Mouse (Mus musculus) frontal cortex, postnatal 10 days (tissue): ENCODE measurements at regions not wholly inside any gene's neighbourhood (a gene's known extent, or its start where the extent isn't known, plus 50 kb on each side); places are given as distances from the start of the nearest gene placed in this dataset.
"Not testable (repeated sequence)": the region's sequence is repeated elsewhere in the genome, so short reads cannot be mapped to it uniquely, and the experiment has no call there.

Source experiments
- DNase-seq, 2 experiments: peaks; one replicate each; pipeline ENCODE4 v3.0.0; 2022; ENCODE audit warnings: low spot score in 2 of 2, mixed read lengths in 1 of 2

- no peak for DNase-seq
These were observed 122.2 kb downstream of the Ppp1r3a start for GRCm38 (mm10) chr6:14632837-14633236.

DNA sequence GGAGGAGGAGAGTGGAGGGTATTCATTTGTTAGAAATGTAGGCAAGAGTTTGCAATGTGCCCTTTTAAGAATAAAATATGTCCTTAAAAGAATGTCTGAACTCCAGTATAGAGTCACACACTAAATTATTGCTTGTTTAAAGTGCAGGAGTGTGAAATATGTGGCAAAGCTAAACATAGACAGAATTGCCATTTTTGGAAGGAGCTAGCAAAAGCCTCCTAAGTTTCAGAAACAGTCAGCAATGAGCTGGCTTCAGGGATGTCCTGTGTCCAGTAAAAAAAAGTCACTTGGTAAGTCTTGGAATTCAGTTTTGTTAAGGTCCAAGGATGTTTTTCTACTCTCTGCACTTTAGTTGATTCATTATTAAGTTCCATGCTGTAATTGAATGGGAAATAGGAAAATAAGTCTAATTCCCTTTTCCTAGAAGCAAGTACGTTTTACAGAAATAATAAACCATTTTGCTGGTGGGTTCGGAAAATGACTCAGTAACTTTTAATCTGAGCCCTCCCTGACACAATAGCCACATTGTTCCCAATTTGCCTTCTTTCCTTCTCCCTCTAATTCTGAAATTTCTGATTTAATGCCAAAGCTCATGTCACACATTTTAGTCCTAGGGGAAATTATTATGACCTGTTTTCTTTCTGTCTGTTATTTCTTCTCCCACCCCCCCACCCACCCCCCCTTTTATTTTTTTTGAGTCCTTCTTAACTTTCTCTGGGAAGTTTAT is 123.2 kb downstream of the Ppp1r3a start:
- DNase-seq: no peak

DNA sequence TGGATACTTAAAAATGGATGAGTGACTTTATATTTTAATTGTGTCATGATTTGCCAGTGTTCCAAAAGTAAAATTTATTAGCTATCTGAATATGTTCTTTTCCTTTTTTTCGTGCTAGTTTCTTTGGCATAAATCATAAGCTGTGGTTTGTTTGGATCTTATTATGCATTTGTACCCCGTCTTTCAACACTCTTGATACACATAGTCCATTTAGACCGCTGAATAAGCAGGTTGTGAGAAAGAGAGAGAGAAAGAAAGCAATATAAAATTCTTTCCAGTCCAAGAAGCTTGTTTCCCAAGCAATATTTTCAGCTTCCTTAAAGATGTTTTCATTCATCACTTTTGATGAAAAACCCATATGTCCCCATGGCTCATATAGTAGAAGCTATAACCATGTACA is 138.4 kb downstream of the Ppp1r3a start:
- DNase-seq: no peak

GRCm38 (mm10) chr6:14608076-14608475 is 147.0 kb downstream of the Ppp1r3a start:
- no peak for DNase-seq

DNA sequence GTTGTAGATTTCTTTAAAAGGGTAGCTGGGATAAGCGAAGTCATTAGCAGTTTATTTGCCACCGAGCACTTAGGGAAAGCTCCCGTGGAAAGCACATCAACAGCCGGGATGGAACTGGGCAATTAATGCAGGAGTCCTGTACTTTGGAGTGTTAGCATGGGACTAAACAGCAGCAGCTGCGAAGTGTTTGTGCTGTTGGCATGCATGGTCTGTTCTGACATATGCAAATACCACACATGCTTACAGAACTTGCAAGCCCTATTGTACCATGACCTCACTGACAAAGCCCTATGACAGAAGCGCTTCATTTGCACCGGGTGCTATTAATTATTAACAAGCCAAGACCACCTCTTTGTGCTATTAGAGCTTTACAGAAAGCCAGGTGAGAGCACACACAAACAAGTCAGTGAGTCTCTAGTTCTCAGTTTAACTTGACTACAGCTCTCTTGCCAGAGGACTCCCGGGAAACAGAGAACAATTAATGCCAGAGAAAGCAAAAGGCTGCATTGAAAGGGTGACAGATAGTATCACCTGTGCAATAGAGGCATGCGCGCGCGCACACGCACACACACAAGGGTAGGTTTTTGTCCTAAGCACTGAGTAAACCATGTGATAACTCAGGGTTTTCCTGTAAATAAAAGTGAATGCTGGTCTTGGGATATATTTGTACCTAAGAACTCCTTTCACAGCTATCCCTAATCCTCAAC is 154.4 kb downstream of the Ppp1r3a start:
- DNase-seq: no peak

DNA sequence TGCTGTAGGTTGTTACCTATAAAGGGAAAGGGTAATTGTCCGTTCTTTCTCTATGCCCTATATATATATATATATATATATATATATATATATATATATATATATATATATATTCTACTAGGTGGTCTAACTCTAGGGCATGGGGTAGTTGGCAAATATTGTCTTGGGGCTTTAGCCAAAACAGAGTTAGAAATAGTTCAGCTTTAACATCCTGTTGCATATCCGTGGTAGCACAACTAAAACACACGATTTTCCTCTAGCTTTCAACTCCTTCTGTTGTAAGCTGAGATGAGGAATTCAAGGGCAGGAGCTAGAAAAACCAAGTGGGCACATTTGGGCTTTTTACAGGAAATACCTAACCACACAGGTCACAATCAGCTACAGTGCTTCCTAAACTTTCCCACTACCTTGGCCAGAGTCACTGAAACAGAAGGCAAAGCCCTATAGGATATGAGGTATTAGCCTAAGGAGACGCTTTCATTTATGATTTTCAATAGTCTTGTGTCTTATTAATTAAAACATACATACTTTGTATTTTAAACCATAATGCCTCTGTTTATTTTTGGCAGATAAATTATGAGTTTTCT is 158.1 kb downstream of the Ppp1r3a start:
- no peak for DNase-seq

- no peak for DNase-seq
These were observed 169.2 kb downstream of the Ppp1r3a start for GRCm38 (mm10) chr6:14585827-14586226.

DNA sequence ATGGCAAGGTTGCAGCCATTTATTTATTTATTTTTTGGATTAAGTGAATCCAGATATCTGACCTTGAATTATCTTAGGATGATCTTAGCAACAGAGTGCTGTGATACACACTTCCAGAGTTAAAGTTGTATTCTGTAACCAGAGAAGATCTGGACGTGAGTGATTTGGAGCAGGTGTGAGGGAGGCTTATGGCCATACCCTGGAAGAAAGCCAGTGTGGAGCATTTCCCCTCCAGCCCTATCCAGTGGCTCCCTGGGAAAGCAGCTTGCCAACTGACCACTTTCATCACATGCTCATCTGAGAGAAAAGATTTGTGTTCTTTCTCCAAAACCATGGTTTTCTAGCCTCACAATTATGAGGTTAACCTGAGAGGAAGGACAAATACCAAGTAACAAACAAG is 171.2 kb downstream of the Ppp1r3a start:
- DNase-seq: no peak

- DNase-seq: no peak
These were observed 180.5 kb downstream of the Ppp1r3a start for GRCm38 (mm10) chr6:14574607-14575006.

DNA sequence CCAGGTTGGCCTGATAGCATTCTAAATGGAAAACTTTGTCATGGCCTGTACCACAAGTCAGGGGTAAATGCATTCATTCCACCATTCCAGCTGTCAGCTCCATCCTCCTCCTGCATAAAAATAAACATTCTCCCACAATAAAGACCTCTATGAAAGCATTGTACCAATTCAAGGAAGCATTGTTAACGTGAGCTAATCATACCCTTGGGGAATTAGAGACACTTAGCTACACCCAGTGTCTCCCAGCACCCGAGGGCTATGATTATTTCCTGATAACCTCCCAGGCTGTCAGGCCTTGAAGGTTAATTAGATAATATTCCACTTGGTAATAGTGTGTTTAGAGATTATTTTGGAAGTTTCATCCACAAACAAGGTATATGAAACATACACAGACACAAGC is 182.1 kb downstream of the Ppp1r3a start:
- no peak for DNase-seq

DNA sequence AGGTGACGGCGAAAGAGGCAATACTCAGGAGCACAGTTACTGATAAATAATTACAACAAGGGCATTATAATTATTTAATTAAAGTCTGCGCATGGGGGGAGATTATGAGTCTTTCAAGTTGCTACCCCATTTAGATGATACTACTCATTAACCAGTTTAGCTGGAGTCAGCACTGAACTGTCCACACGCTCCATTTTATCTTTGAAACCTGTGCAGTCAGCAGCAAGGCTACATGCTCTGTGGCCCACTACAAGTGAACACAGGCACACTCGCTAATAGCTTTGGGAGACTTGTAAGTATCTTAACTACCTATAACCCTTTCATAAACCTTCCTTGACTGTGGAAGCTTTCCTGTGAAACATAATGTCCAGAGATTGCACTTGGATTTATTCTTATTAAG is 214.7 kb downstream of the Ppp1r3a start:
- DNase-seq: no peak

GRCm38 (mm10) chr6:14529096-14529495 is 226.0 kb downstream of the Ppp1r3a start:
- DNase-seq: no peak

GRCm38 (mm10) chr6:14528564-14528963 is 226.5 kb downstream of the Ppp1r3a start:
- DNase-seq: no peak

- no peak for DNase-seq
These were observed 232.3 kb downstream of the Ppp1r3a start for GRCm38 (mm10) chr6:14522742-14523141.

DNA sequence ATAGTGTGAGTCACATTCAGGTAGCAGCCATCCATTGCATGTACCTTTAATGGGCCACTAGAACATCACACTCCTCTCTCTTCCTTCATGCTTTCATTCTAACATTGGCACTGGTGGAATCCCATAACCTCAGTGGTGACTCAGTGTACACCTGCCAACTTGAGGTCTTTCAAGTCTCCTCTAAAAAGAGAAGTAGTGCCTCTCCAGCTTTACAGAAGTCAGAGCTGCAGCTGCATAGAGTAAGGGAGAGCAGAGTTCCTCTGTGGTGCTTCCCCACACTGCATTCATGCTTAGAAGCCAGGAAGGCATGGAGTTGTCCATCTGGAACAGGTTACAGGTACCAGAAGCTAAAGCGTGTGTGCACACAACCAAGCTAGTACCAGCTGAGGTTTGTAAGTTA is 233.8 kb downstream of the Ppp1r3a start:
- no peak for DNase-seq

DNA sequence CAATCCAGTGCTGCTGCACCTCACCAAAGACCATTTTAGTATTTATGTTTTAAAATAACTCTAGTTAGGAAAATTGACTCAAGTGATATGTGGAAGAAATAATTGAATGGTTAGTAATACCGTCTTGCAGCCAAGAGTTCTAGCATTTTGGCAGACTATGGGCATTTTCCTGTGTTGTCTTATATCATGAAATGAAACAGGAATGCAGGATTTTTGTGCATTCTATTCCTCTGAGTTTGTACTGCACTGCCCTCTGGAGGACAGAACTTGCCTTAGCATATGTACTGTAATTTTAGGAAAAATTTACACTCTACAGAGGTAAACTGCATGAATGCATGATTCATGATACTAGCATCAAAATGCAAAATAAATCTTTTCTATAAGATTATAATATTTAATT is 250.9 kb downstream of the Ppp1r3a start:
- peak; percentile 6 to 25 for DNase-seq

DNA sequence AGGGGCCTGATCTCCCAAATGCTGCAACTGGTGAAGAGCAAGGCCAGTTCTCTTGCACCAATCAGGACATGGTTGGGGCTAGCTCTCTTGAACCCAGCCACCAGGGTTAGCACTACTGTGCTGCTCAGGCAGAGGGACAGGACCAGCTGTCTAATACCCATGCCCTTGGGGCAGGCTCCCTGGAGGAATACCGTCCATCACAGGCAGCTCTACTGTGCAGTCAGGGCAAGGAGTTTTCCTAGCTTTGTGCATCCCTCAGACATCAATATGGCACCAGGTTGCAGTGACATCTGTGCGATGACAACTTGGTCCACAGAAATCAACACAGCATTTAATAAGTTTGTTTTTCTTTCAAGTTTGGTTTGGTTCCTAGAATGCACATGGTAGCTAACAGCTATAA is 254.4 kb downstream of the Ppp1r3a start:
- DNase-seq: no peak

DNA sequence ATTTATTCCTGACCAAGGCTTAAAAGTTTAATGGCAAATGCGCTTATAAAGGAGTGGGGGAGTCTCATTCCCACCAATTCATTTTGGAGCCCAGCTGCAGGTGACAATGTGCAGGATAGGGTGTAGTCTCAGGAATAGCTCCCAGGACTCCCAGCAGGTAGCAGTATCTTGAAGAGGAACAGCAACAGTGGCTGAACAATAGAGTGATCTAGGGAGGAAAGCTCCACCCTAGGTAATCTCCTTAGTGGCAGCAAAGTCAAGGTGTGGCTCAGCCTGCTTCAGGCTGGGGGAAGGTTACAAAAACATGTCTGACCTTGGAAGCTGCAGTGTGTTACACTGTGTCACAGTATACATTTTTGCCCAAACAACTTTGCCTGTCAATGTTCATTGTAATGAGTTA is 255.2 kb downstream of the Ppp1r3a start:
- DNase-seq: not testable (repeated sequence)

- DNase-seq: not testable (repeated sequence)
These were observed 268.4 kb downstream of the Ppp1r3a start for GRCm38 (mm10) chr6:14486642-14487041.

- no peak for DNase-seq
These were observed 298.7 kb downstream of the Ppp1r3a start for GRCm38 (mm10) chr6:14456394-14456793.

- not testable (repeated sequence) for DNase-seq
These were observed 301.8 kb downstream of the Ppp1r3a start for GRCm38 (mm10) chr6:14453321-14453720.

DNA sequence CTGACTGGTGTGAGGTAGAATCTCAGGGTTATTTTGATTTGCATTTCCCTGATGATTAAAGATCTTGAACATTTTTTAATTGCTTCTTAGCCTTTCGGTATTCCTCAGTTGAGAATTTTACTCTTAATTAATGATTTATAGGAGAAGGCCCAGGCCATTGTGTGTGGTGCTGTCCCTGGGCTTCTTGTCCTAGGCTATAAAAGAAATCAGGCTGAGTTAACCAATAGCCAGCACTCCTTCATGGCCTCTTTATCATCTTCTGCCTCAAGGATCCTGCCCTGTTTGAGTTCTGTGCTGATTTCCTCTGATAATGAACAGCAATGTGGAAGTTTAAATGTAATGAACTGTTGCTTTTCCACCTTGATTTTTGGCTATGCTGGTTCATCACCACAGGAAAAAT is 323.3 kb downstream of the Ppp1r3a start:
- DNase-seq: no peak

- DNase-seq: peak; percentile 14 to 25
These were observed 345.3 kb downstream of the Ppp1r3a start for GRCm38 (mm10) chr6:14409772-14410171.
